Mouse (Mus musculus) heart, adult 2 months (tissue): Measurements from ENCODE around the gene Itgb5.

Source experiments
- CTCF ChIP-seq: fragments of 200-600 bp; IDR thresholded peaks from 2 replicates; pipeline ENCODE4 v1.8.1; 2022; ENCODE audit warnings: antibody characterized with exemption, mild to moderate bottlenecking, moderate library complexity
- POLR2A ChIP-seq: fragments of 200-500 bp; IDR thresholded peaks from 2 replicates; pipeline ENCODE4 v1.6.1; 2011; ENCODE audit warnings: mild to moderate bottlenecking, low read depth, low read length, control low read depth; ENCODE audit not compliant: insufficient read depth

DNA sequence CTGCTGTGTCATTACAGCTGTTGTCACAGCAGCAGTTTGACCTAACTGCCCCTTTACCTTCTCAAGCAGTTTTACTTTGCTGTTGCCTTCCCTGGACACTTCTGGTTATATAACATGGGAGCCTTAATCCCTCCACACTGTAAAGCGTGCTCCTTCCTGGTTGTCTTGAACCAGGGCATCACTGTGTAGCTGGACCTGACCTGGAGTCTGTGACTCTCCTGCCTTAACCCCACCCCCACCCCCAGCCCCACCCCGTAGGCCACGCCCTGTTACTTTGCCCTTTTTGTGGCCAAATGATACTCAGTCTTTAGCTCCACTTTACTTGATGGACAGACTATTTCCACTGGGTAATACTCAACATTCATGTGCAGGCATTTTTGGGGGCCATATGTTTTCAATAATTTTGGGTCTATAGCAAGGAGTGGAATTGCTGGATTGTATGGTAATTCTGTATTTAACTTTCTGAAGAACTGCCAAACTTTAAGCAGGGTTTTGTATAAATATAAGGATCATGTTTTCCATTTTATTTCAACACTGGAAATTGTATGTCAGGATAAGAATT is 40.8 kb downstream of the Itgb5 start:
- TF ChIP-seq CTCF (no peak), POLR2A (no peak)
